Mouse (Mus musculus) fibroblast of lung, adult 2 months (primary cell): ENCODE measurements around the gene Srsf12.

Source experiments
- DNase-seq: peaks from one replicate; pipeline ENCODE4 v3.0.0-alpha.2; 2011; ENCODE audit warnings: low read depth

Srsf12 gene

GRCm38 (mm10) chr4:33249716-33250230 lies 41.0 kb downstream of the Srsf12 start:
- DNase-seq, result no peak

DNA sequence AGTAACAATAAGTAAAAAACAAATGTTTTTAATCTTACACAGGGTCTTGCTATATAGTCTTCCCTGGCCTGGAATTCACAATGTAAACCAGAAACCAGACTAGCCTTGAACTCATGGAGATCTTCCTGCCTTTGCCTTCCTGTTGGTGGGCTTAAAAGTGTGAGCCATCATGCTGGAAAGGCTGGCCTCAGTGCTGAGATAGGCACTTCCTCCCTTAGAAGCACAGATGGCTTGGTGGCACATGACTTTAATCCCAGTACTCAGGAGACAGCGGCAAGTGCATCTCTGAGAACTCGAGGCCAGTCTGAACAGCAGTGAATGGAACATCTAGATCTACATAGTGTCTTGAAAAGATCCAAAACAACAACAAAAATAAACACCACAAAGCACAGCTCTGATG lies 42.1 kb downstream of the Srsf12 start:
- DNase-seq, result no peak

DNA sequence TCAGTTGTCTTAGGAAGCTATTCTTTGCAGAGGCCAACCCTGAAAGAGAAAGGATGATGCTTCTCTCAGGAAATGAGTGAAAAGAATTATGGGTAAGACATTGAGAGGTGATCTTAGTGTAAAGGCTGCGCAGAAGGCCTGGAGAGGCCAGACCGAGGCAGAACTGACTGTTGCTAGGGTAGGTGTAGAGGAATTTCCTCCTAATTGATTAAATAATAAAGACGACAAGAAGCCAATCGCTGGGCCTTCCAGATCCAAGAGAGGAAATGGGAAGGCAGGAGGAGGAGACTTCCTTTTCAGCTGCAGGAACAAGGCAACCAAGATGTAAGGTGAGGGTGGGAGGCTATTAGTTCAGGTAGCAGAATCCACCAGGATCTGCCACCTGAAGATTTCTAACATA lies 45.9 kb downstream of the Srsf12 start:
- DNase-seq, result no peak

GRCm38 (mm10) chr4:33257263-33257964 lies 48.6 kb downstream of the Srsf12 start:
- DNase-seq, result no peak

GRCm38 (mm10) chr4:33260311-33260710 lies 51.5 kb downstream of the Srsf12 start:
- DNase-seq, result no peak

DNA sequence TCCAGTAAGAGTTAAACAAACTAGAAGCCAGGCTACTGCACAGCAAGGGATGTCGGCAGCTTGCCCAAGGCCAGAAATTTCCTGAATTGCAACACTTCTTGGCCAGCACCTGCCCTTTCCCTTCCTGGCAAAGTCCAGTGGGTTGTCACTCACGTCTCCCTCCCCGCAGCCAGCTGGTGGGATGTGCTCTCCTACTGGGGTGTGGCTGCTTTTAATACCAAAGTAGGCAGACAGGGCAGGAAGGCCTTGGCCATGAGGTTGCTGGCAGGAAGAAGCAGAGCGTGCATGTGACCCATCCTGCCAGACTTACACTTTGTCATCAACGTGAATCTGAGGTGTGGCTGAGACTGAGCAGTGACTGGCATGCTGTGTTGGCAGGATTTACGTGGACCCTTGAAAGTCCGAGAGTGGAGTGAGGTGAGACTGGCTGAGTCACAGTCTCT lies 52.5 kb downstream of the Srsf12 start:
- peak; percentile 99 for DNase-seq

- DNase-seq, result no peak
Observed at GRCm38 (mm10) chr4:33262897-33263296, 54.1 kb downstream of the Srsf12 start.

DNA sequence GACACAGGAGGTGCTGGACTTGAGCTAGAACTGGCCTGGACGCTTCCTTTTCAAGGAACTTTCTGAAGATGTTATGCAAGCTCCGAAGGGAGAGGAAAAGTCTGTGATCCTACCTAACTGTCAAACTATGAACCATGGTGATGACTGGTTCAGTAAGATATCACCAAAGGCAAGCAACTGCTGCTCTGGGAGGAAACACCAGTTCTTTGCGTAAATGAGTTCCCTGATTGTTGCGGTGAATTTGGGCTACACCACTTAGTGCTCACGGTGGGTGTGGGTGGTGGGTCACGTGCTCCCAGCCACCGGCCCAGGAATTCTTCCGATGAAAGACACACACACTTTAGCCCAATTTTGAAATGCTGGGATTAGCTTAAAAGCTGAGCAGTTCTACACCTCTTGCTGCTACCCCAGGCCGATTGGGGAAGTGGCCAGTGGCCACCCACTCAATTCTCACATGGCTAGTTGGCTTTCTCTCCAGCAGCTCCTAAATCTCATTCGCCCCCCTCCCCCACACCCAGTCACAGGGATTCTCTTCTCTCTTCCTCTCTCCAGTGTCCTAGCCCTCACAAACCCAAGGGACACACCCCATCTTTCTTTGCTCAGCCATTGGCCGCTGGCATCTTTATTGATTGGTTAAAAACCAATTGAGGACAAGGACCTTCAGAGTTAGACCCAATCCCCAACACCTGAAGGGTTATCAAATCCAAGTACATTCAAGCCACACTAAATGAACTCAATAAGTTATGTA lies 56.4 kb downstream of the Srsf12 start:
- DNase-seq, result no peak

DNA sequence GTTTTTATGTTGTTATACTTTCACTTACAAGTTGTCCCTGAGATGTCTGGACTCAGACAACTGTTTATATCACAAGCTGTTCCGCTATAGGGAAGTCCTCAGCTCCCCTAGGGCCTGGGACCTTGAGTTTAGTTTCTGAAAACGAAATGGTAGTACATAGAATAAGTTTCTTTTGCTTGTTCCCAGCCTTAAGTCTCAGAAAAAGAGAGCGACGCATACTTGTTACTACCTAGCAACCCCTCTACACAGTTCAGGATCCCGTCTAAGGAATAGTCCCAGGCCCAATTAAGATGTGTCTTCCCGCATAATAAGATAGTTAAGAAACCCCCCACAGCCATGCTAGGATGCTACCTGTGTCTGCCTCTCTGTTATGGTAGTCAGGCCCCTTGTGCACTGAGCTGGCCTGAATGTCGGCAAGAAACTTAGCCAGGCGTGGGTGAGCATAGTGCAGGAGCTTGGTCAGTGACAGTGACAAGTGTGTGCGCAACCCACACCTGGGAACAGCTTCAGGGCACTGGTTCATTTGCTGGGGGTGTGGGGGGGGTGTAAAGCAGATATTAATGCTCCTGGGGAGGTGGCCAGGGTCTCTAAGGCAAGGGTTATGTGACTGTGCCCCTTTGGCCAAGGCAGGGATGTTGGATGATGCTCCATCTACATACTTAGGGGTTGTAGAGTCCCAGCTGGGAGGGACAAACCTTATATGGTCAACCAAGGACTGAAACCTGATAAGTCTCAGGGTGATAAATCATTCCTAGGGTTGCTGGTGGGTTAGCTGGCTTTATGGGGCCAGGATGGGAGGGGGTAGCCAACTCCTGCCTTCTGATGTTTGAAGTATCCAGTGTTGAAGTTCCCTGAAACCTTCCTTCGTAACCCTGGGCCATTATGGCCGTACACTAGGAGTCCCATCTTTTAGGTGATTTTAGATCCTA lies 61.9 kb downstream of the Srsf12 start:
- no peak for DNase-seq

DNA sequence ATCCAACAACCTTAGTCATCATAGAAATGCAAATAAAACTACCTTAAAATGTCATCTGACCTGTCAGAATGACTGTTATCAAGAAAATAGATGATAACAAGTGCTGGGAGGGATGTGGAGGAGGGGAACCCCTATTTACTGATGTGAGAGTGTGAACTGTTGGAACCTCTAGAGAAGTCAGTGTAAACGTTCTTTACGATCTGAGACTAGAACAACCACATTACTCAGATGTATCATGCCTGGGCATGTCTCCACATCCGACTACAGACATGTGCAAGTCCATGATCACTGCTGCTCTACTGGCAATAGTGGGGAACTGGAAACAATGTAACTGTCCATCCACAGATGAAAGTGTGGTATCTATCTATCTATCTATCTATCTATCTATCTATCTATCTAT lies 64.6 kb downstream of the Srsf12 start:
- no peak for DNase-seq

DNA sequence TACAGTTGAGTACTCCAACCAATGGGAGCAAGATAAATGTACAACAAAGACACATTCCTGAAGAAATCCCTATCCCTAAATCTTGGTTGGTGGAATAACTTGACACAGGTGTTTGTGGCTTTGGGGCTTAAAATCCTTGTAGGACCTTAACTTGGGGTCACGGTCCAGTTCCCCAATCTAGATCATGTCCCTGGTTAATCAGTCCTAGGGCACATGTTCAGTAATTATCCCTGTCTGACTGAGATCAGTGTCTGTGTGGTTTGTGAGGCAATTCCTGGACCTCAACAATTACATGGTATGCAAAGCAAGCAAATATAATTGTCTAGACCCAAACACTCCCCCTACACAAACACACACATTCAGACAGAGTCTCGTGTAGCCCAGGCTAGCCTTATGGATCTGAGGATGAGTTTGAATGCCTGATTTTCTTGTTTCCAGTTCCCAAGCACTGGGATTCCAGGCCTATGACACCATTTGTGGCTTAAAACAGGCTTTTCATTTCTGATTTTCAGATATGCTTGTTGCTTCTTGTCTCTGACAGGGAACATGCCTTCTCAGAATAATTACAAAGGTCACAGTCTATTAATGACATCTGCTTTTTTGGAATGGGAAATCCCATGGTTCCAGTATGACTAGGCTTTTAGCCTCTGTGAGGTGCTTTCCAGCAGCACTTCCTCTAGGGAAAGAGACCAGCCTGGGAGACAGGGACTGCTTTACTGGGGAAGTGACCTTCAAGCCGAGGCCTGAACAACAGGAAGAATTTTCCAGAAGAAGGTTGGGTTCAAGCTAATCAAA lies 73.3 kb downstream of the Srsf12 start:
- no peak for DNase-seq
